Mouse (Mus musculus) lung, adult 2 months (tissue): ENCODE results near the gene Apaf1.

Experiments used
- CTCF ChIP-seq: fragments of 200-500 bp; IDR thresholded peaks from 2 replicates; pipeline ENCODE4 v1.5.1; 2011; ENCODE audit warnings: mild to moderate bottlenecking, low read length, control low read depth; ENCODE audit not compliant: insufficient read depth
- POLR2A ChIP-seq: fragments of 200-500 bp; IDR thresholded peaks from 2 replicates; pipeline ENCODE4 v1.6.1; 2011; ENCODE audit warnings: low read depth, mild to moderate bottlenecking, control low read depth, low read length, borderline replicate concordance; ENCODE audit errors: extremely low read depth

DNA sequence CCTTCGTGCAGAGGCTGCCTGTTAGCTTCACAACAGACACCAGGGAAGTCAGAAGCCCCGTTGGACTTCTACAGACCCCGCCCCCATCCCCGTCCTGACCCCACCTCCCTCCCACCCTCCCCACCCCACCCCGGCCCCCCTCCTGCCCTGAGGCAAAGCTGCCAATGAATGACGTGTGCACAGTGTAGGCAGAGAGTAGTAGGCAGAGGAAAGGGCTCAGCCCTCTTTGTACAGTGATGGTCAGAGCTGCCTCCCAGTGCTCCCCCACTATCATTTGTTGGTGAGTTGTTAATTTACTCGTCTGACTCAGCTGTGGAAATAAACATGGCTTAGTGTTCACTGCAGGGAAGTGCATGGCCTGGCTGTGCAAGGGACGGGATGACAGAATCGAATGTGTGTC, 118.1 kb downstream of the Apaf1 start:
- no peak for TF ChIP-seq CTCF
- TF ChIP-seq POLR2A, result no peak
